Mouse (Mus musculus) monocyte, adult 2 months (primary cell): Measurements from ENCODE around the gene Dcpp1.

ENCODE experiments used
- DNase-seq, 2 experiments: peaks; one replicate each; pipeline ENCODE4 v3.0.0; 2022; ENCODE audit warnings: low spot score in 2 of 2, low read depth in 1 of 2

The Dcpp1 gene

DNA sequence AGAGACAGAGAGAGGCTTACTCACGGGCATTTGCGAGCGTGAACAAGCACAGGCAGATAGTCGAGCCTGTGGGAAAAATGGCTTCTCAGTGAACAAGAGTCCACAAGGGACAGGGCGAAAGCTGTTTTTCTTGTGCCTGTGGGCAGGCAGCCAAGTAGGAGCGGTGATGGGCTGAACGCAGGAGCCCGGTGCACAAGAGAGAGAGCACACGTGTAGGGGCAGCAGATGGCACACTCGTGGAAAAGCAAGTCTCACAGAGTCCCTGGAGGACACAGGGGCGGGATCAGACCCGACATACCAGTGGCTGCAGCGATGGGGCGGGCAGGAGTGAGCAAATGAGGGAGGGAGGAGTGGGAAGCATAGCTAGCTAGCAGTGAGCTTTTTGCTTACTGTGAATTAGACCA, 44.4 kb downstream of the Dcpp1 start:
- DNase-seq = peak in 1 of 2 experiments; percentile 6

GRCm38 (mm10) chr17:23931157-23931556, 50.5 kb downstream of the Dcpp1 start:
- DNase-seq = no peak
